ENCODE assay signal across 8 mouse cellular contexts in genomic region chr10:127738151-127738882, GRCm38 (mm10). TPM values are rescaled to one million over a fixed set of nuclear protein-coding genes. Genes with fewer than 3 reads are reported as not detected.
A peak's percentile ranks its signal among the peaks of the same experiment; 100 is the strongest.
DNase-seq lines count a peak whose midpoint lies in the region; ATAC-seq lines count a peak whose summit lies in the region.

No protein-coding gene starts in this region.

- no peak overlapping the region for H3K9ac ChIP-seq in forebrain, embryonic 11.5 days (ENCODE audit: low read length)
- no peak overlapping the region for H3K9ac ChIP-seq in intestine, embryonic 15.5 days
- no peak overlapping the region for H3K9ac ChIP-seq in liver, embryonic 15.5 days
- no peak overlapping the region for H3K9ac ChIP-seq in stomach, embryonic 15.5 days

- no peak for ATAC-seq in forebrain, embryonic 11.5 days (replicated peaks; ENCODE audit: low FRiP score)
- ATAC-seq in intestine, embryonic 15.5 days, result peak; percentile 75
- ATAC-seq in liver, embryonic 15.5 days (ENCODE audit: insufficient read depth), result peak; percentile 39
- 0 out of 2 replicates have a peak, but pooled peaks have one; percentile 36 for ATAC-seq in stomach, embryonic 15.5 days (ENCODE audit: insufficient read depth, low FRiP score, low read depth)

- H3K4me2 ChIP-seq in forebrain, embryonic 11.5 days (ENCODE audit: low read depth, low read length, severe bottlenecking), result no peak overlapping the region
- H3K4me2 ChIP-seq in intestine, embryonic 15.5 days (replicated peaks), result peak overlapping the region; percentile 70
- H3K4me2 ChIP-seq in liver, embryonic 15.5 days, result peak overlapping the region; percentile 83
- H3K4me2 ChIP-seq in stomach, embryonic 15.5 days, result peak overlapping the region; percentile 62

- H3K27me3 ChIP-seq in forebrain, embryonic 11.5 days (ENCODE audit: control insufficient read depth, insufficient read depth, low read length), result no peaks in the 10 kb centered on the region
- H3K27me3 ChIP-seq in intestine, embryonic 15.5 days (replicated peaks), result no peaks in the 10 kb centered on the region
- no peaks in the 10 kb centered on the region; the same call in 1 of the 2 replicates for H3K27me3 ChIP-seq in liver, embryonic 15.5 days
- H3K27me3 ChIP-seq in stomach, embryonic 15.5 days (replicated peaks), result no peaks in the 10 kb centered on the region

- no peaks in the 10 kb centered on the region for H3K9me3 ChIP-seq in forebrain, embryonic 11.5 days (ENCODE audit: control insufficient read depth, low read length)
- no peaks in the 10 kb centered on the region for H3K9me3 ChIP-seq in intestine, embryonic 15.5 days
- no peaks in the 10 kb centered on the region for H3K9me3 ChIP-seq in liver, embryonic 15.5 days (replicated peaks)
- H3K9me3 ChIP-seq in stomach, embryonic 15.5 days, result no peaks in the 10 kb centered on the region

- 52% methylated on average over 13 of the region's 13 CpGs for WGBS in forebrain, embryonic 11.5 days
- WGBS in intestine, embryonic 15.5 days, result 32% methylated on average over 13 of the region's 13 CpGs
- 26% methylated on average over 13 of the region's 13 CpGs for WGBS in liver, embryonic 15.5 days (ENCODE audit: insufficient replicate concordance)
- 35% methylated on average over 13 of the region's 13 CpGs for WGBS in stomach, embryonic 15.5 days

- peak; percentile 94 for DNase-seq in heart, adult 11 months
- DNase-seq in heart, adult 8-10 months (ENCODE audit: low spot score), result no peak
- peak; percentile 68 for DNase-seq in ZHBTc4 (ENCODE audit: low read depth, low spot score)
- DNase-seq in forebrain, embryonic 11.5 days (ENCODE audit: low spot score), result peak; percentile 68
- DNase-seq in right cerebral cortex, adult 18-20 months, result no peak

- no peak overlapping the region for H3K4me3 ChIP-seq in forebrain, embryonic 11.5 days (ENCODE audit: low read depth, low read length)
- H3K4me3 ChIP-seq in intestine, embryonic 15.5 days (replicated peaks), result no peak overlapping the region
- peak overlapping the region; percentile 77 for H3K4me3 ChIP-seq in liver, embryonic 15.5 days (replicated peaks)
- H3K4me3 ChIP-seq in stomach, embryonic 15.5 days (replicated peaks), result no peak overlapping the region; the same call in 1 of the 2 replicates

- peaks cover 16% of the 10 kb centered on the region for H3K36me3 ChIP-seq in forebrain, embryonic 11.5 days (ENCODE audit: control insufficient read depth, insufficient read depth, low read length)
- H3K36me3 ChIP-seq in intestine, embryonic 15.5 days, result peaks cover 20% of the 10 kb centered on the region
- peaks cover 22% of the 10 kb centered on the region for H3K36me3 ChIP-seq in liver, embryonic 15.5 days (replicated peaks)
- peaks cover 20% of the 10 kb centered on the region for H3K36me3 ChIP-seq in stomach, embryonic 15.5 days

- H3K4me1 ChIP-seq in forebrain, embryonic 11.5 days (replicated peaks; ENCODE audit: control insufficient read depth, insufficient read depth, low read length), result no peaks in the 10 kb centered on the region
- H3K4me1 ChIP-seq in intestine, embryonic 15.5 days (replicated peaks), result 0 out of 2 replicates have a peak, but pooled peaks cover 5% of the 10 kb centered on the region
- peaks cover 73% of the 10 kb centered on the region for H3K4me1 ChIP-seq in liver, embryonic 15.5 days (replicated peaks)
- H3K4me1 ChIP-seq in stomach, embryonic 15.5 days, result peaks cover 4% of the 10 kb centered on the region; the same call in 1 of the 2 replicates

- H3K27ac ChIP-seq in forebrain, embryonic 11.5 days (ENCODE audit: low read depth, low read length), result no peak overlapping the region
- H3K27ac ChIP-seq in intestine, embryonic 15.5 days, result peak overlapping the region; percentile 85
- peak overlapping the region; percentile 64 for H3K27ac ChIP-seq in liver, embryonic 15.5 days (replicated peaks)
- peak overlapping the region; percentile 79; the same call in 1 of the 2 replicates for H3K27ac ChIP-seq in stomach, embryonic 15.5 days

RNA-seq across cellular contexts. Expression of gene Zbtb39, which starts 1.0 kb away (rescaled TPM):
- 1 to 10 TPM; 6.4 to 7.9 (median 7.5) TPM for total RNA-seq in heart, adult 8-10 months (2022)
- polyA plus RNA-seq in forebrain, embryonic 11.5 days (2014; fragmentation: Nextera tagmentation; extraction: Ambion mirVana), result 7.3 and 7.6 TPM in 2 replicates
- 2.6 and 2.7 TPM in 2 replicates for polyA plus RNA-seq in intestine, embryonic 15.5 days (2015; fragmentation: Nextera tagmentation; extraction: Ambion mirVana)
- polyA plus RNA-seq in liver, embryonic 15.5 days (2015; fragmentation: Nextera tagmentation; extraction: Ambion mirVana), result 0.82 and 0.97 TPM in 2 replicates
- polyA plus RNA-seq in stomach, embryonic 15.5 days (2015; fragmentation: Nextera tagmentation; extraction: Ambion mirVana), result 2.5 and 3.0 TPM in 2 replicates

RNA-seq across cellular contexts. Expression of gene Gpr182, which starts 13.2 kb away (rescaled TPM):
- 1 to 10 TPM; 3.8 to 4.8 (median 4.2) TPM for total RNA-seq in heart, adult 8-10 months (2022)
- polyA plus RNA-seq in forebrain, embryonic 11.5 days (2014; fragmentation: Nextera tagmentation; extraction: Ambion mirVana), result 0.43 and 0.45 TPM in 2 replicates
- polyA plus RNA-seq in intestine, embryonic 15.5 days (2015; fragmentation: Nextera tagmentation; extraction: Ambion mirVana), result 1.8 and 2.0 TPM in 2 replicates
- polyA plus RNA-seq in liver, embryonic 15.5 days (2015; fragmentation: Nextera tagmentation; extraction: Ambion mirVana), result 12.0 and 13.7 TPM in 2 replicates
- 2.4 and 2.9 TPM in 2 replicates for polyA plus RNA-seq in stomach, embryonic 15.5 days (2015; fragmentation: Nextera tagmentation; extraction: Ambion mirVana)

RNA-seq across cellular contexts. Expression of gene Tac2, which starts 14.0 kb away (rescaled TPM):
- total RNA-seq in heart, adult 8-10 months (2022), result not detected
- not detected in 2 replicates for polyA plus RNA-seq in forebrain, embryonic 11.5 days (2014; fragmentation: Nextera tagmentation; extraction: Ambion mirVana)
- polyA plus RNA-seq in intestine, embryonic 15.5 days (2015; fragmentation: Nextera tagmentation; extraction: Ambion mirVana), result 2.3 and 4.1 TPM in 2 replicates
- polyA plus RNA-seq in liver, embryonic 15.5 days (2015; fragmentation: Nextera tagmentation; extraction: Ambion mirVana), result 15.3 and 18.4 TPM in 2 replicates
- 2.7 and 4.4 TPM in 2 replicates for polyA plus RNA-seq in stomach, embryonic 15.5 days (2015; fragmentation: Nextera tagmentation; extraction: Ambion mirVana)

RNA-seq across cellular contexts. Expression of gene Rdh1, which starts 21.2 kb away (rescaled TPM):
- under 1 TPM in 1 of 4 experiments, not detected in 3; 0.06 TPM for total RNA-seq in heart, adult 8-10 months (2022)
- not detected in 2 replicates for polyA plus RNA-seq in forebrain, embryonic 11.5 days (2014; fragmentation: Nextera tagmentation; extraction: Ambion mirVana)
- polyA plus RNA-seq in intestine, embryonic 15.5 days (2015; fragmentation: Nextera tagmentation; extraction: Ambion mirVana), result 0.04 TPM in 1 of 2 replicates, not detected in the other
- polyA plus RNA-seq in liver, embryonic 15.5 days (2015; fragmentation: Nextera tagmentation; extraction: Ambion mirVana), result 0.17 and 0.22 TPM in 2 replicates
- polyA plus RNA-seq in stomach, embryonic 15.5 days (2015; fragmentation: Nextera tagmentation; extraction: Ambion mirVana), result 0.03 TPM in 1 of 2 replicates, not detected in the other

RNA-seq across cellular contexts. Expression of gene Rdh16f1, which starts 21.3 kb away (rescaled TPM):
- under 1 TPM in 1 of 4 experiments, not detected in 3; 0.22 TPM for total RNA-seq in heart, adult 8-10 months (2022)
- not detected in 2 replicates for polyA plus RNA-seq in forebrain, embryonic 11.5 days (2014; fragmentation: Nextera tagmentation; extraction: Ambion mirVana)
- 0.19 TPM in 1 of 2 replicates, not detected in the other for polyA plus RNA-seq in intestine, embryonic 15.5 days (2015; fragmentation: Nextera tagmentation; extraction: Ambion mirVana)
- polyA plus RNA-seq in liver, embryonic 15.5 days (2015; fragmentation: Nextera tagmentation; extraction: Ambion mirVana), result 0.13 and 0.17 TPM in 2 replicates
- polyA plus RNA-seq in stomach, embryonic 15.5 days (2015; fragmentation: Nextera tagmentation; extraction: Ambion mirVana), result not detected in 2 replicates

Comparison
In these comparisons a context has a peak if more than half of its experiments do, and no peak if none do; other contexts are left out.
1. DNase-seq: peak in heart, adult 11 months (single experiment), ZHBTc4 (single experiment) and forebrain, embryonic 11.5 days (single experiment); none in heart, adult 8-10 months (single experiment) and right cerebral cortex, adult 18-20 months (single experiment).